Mouse (Mus musculus) retina, postnatal 7 days (tissue): ENCODE data around the gene Ahcyl1.
"Not testable (repeated sequence)": the region's sequence is repeated elsewhere in the genome, so short reads cannot be mapped to it uniquely, and the experiment has no call there.

ENCODE experiments used
- DNase-seq: peaks from one replicate; pipeline ENCODE4 v3.0.0-alpha.2; 2012; ENCODE audit warnings: low read depth, low spot score

Gene Ahcyl1

GRCm38 (mm10) chr3:107655491-107655890, 40.9 kb downstream of the Ahcyl1 start:
- no peak for DNase-seq

- DNase-seq = no peak
These were observed 41.5 kb downstream of the Ahcyl1 start for GRCm38 (mm10) chr3:107654861-107655260.

- no peak for DNase-seq
These were observed 43.4 kb downstream of the Ahcyl1 start for GRCm38 (mm10) chr3:107652968-107653367.

- DNase-seq = not testable (repeated sequence)
These were observed 46.1 kb downstream of the Ahcyl1 start for GRCm38 (mm10) chr3:107650276-107650675.

- no peak for DNase-seq
These were observed 49.4 kb downstream of the Ahcyl1 start for GRCm38 (mm10) chr3:107646947-107647346.

- peak; percentile 35 for DNase-seq
These were observed 58.7 kb downstream of the Ahcyl1 start for GRCm38 (mm10) chr3:107637606-107638172.

GRCm38 (mm10) chr3:107636236-107636635, 60.1 kb downstream of the Ahcyl1 start:
- no peak for DNase-seq

GRCm38 (mm10) chr3:107635836-107636235, 60.5 kb downstream of the Ahcyl1 start:
- no peak for DNase-seq

- DNase-seq = no peak
These were observed 62.5 kb downstream of the Ahcyl1 start for GRCm38 (mm10) chr3:107633906-107634305.

GRCm38 (mm10) chr3:107632786-107633185, 63.6 kb downstream of the Ahcyl1 start:
- no peak for DNase-seq

- DNase-seq = peak; percentile 91
These were observed 64.8 kb downstream of the Ahcyl1 start, which contains the start of gene Strip1 for GRCm38 (mm10) chr3:107631523-107631958. Gene Strip1 (minus strand): TSS chr3:107631694.

GRCm38 (mm10) chr3:107630682-107631522, 65.5 kb downstream of the Ahcyl1 start, which contains the start of gene Gm10961:
Gene Gm10961 (plus strand): TSS chr3:107631322.
- DNase-seq = no peak

- no peak for DNase-seq
These were observed 66.9 kb downstream of the Ahcyl1 start for GRCm38 (mm10) chr3:107629411-107629810.

GRCm38 (mm10) chr3:107628551-107628950, 67.8 kb downstream of the Ahcyl1 start:
- DNase-seq = no peak

GRCm38 (mm10) chr3:107627641-107628040, 68.7 kb downstream of the Ahcyl1 start:
- DNase-seq = no peak

GRCm38 (mm10) chr3:107626751-107627150, 69.6 kb downstream of the Ahcyl1 start:
- no peak for DNase-seq

- DNase-seq = no peak
These were observed 70.8 kb downstream of the Ahcyl1 start for GRCm38 (mm10) chr3:107625536-107625935.

- no peak for DNase-seq
These were observed 71.9 kb downstream of the Ahcyl1 start for GRCm38 (mm10) chr3:107624424-107624823.

GRCm38 (mm10) chr3:107622537-107622936, 73.8 kb downstream of the Ahcyl1 start:
- no peak for DNase-seq

GRCm38 (mm10) chr3:107621286-107622075, 74.9 kb downstream of the Ahcyl1 start:
- no peak for DNase-seq

GRCm38 (mm10) chr3:107619911-107620310, 76.4 kb downstream of the Ahcyl1 start:
- DNase-seq = no peak

- no peak for DNase-seq
These were observed 78.6 kb downstream of the Ahcyl1 start for GRCm38 (mm10) chr3:107617800-107618199.
